Mouse (Mus musculus) MEL (cell line): Measurements from ENCODE around the gene Phf7. TPM values are rescaled to one million over a fixed set of nuclear protein-coding genes. Genes with fewer than 3 reads are reported as not detected.
A peak's percentile ranks its signal among the peaks of the same experiment; 100 is the strongest.

ENCODE experiments used
- DNase-seq: peaks from one replicate; pipeline ENCODE4 v3.0.0; 2011; ENCODE audit warnings: low read depth, low spot score
- H3K27ac ChIP-seq: 2 replicates; pipeline ENCODE4 v1.5.1; 2012; ENCODE audit warnings: low read depth, mild to moderate bottlenecking, control low read depth, low read length, moderate library complexity; ENCODE audit not compliant: control insufficient read depth
- H3K27me3 ChIP-seq, 2 experiments: fragments of 150-350 bp in 1 of 2; sonication (generic) in 1 of 2; 2 replicates each; pipeline ENCODE4 v1.6.1; 2012; ENCODE audit warnings: low read length in 2 of 2, mild to moderate bottlenecking in 2 of 2, improper control_type of control experiment in 1 of 2, moderate library complexity in 1 of 2; ENCODE audit not compliant: insufficient read depth in 2 of 2, control insufficient read depth in 1 of 2
- H3K36me3 ChIP-seq, 2 experiments: 2 replicates each; pipeline ENCODE4 v1.6.1; 2012 to 2014; ENCODE audit warnings: low read length in 2 of 2, improper control_type of control experiment in 1 of 2, inconsistent platforms in 1 of 2, mild to moderate bottlenecking in 1 of 2; ENCODE audit not compliant: insufficient read depth in 2 of 2, control insufficient read depth in 1 of 2
- H3K4me1 ChIP-seq, 2 experiments: fragments of 150-350 bp in 1 of 2; sonication (generic) in 1 of 2; 2 replicates each; pipeline ENCODE4 v1.6.1; 2012; ENCODE audit warnings: low read length in 2 of 2, improper control_type of control experiment in 1 of 2, mild to moderate bottlenecking in 1 of 2; ENCODE audit not compliant: insufficient read depth in 2 of 2, control insufficient read depth in 1 of 2
- H3K4me3 ChIP-seq, 2 experiments: fragments of 150-350 bp in 1 of 2; sonication (generic) in 1 of 2; 2 replicates each; pipeline ENCODE4 v1.5.1; 2012; ENCODE audit warnings: low read depth in 2 of 2, low read length in 2 of 2, mild to moderate bottlenecking in 2 of 2, moderate library complexity in 2 of 2, control low read depth in 1 of 2, improper control_type of control experiment in 1 of 2; ENCODE audit not compliant: control insufficient read depth in 1 of 2, insufficient read depth in 1 of 2
- H3K79me2 ChIP-seq: 2 replicates; pipeline ENCODE4 v1.6.1; 2012; ENCODE audit warnings: mild to moderate bottlenecking, low read length, moderate library complexity; ENCODE audit not compliant: control insufficient read depth, poor library complexity, insufficient read depth
- H3K9ac ChIP-seq: 2 replicates; pipeline ENCODE4 v1.6.1; 2012; ENCODE audit warnings: low read depth, mild to moderate bottlenecking, control low read depth, low read length, moderate library complexity; ENCODE audit not compliant: control insufficient read depth, poor library complexity, severe bottlenecking
- H3K9me3 ChIP-seq: fragments of 150-350 bp; sonication (generic); replicated peaks from 2 replicates; pipeline ENCODE4 v1.6.1; 2012; ENCODE audit warnings: mild to moderate bottlenecking, low read length, improper control_type of control experiment, moderate library complexity; ENCODE audit not compliant: insufficient read depth
- BHLHE40 ChIP-seq: IDR thresholded peaks from 2 replicates; pipeline ENCODE4 v1.6.1; 2012; ENCODE audit warnings: low read depth, mild to moderate bottlenecking, inconsistent platforms, low read length, improper control_type of control experiment, borderline replicate concordance
- CHD1 ChIP-seq: IDR thresholded peaks from 2 replicates; pipeline ENCODE4 v1.6.1; 2012; ENCODE audit warnings: low read depth, mild to moderate bottlenecking, inconsistent platforms, low read length, improper control_type of control experiment
- CHD2 ChIP-seq: IDR thresholded peaks from 2 replicates; pipeline ENCODE4 v1.6.1; 2011; ENCODE audit warnings: low read length, improper control_type of control experiment
- ELF1 ChIP-seq: IDR thresholded peaks from 2 replicates; pipeline ENCODE4 v1.6.1; 2014; ENCODE audit warnings: low read depth, mild to moderate bottlenecking, inconsistent platforms, low read length, improper control_type of control experiment, moderate library complexity
- EP300 ChIP-seq, 2 experiments: IDR thresholded peaks; 2 replicates each; pipeline ENCODE4 v1.6.1; 2011; ENCODE audit warnings: improper control_type of control experiment in 2 of 2, low read length in 2 of 2, low read depth in 1 of 2, mild to moderate bottlenecking in 1 of 2
- ETS1 ChIP-seq: IDR thresholded peaks from 2 replicates; pipeline ENCODE4 v1.6.1; 2012; ENCODE audit warnings: low read depth, mild to moderate bottlenecking, inconsistent platforms, low read length, improper control_type of control experiment, moderate library complexity
- GABPA ChIP-seq: IDR thresholded peaks from 2 replicates; pipeline ENCODE4 v1.6.1; 2012; ENCODE audit warnings: low read depth, mild to moderate bottlenecking, inconsistent platforms, low read length, improper control_type of control experiment, moderate library complexity
- HCFC1 ChIP-seq: IDR thresholded peaks from 2 replicates; pipeline ENCODE4 v1.6.1; 2012; ENCODE audit warnings: low read depth, mild to moderate bottlenecking, inconsistent platforms, low read length, improper control_type of control experiment, moderate library complexity
- JUND ChIP-seq: IDR thresholded peaks from 2 replicates; pipeline ENCODE4 v1.6.1; 2011; ENCODE audit warnings: low read depth, mild to moderate bottlenecking, improper control_type of control experiment, low read length
- KAT2A ChIP-seq: conservative IDR thresholded peaks from 2 replicates; pipeline ENCODE4 v1.6.1; 2012; ENCODE audit warnings: low read depth, low read length, improper control_type of control experiment, inconsistent platforms
- MAFK ChIP-seq: IDR thresholded peaks from 2 replicates; pipeline ENCODE4 v1.6.1; 2011; ENCODE audit warnings: low read depth, mild to moderate bottlenecking, low read length, improper control_type of control experiment, borderline replicate concordance
- MAX ChIP-seq: IDR thresholded peaks from 2 replicates; pipeline ENCODE4 v1.6.1; 2011; ENCODE audit warnings: low read length, improper control_type of control experiment
- MAZ ChIP-seq: IDR thresholded peaks from 2 replicates; pipeline ENCODE4 v1.6.1; 2012; ENCODE audit warnings: low read depth, mild to moderate bottlenecking, inconsistent platforms, low read length, improper control_type of control experiment
- MXI1 ChIP-seq: IDR thresholded peaks from 2 replicates; pipeline ENCODE4 v1.6.1; 2011; ENCODE audit warnings: mild to moderate bottlenecking, low read depth, low read length, improper control_type of control experiment
- MYB ChIP-seq: IDR thresholded peaks from 2 replicates; pipeline ENCODE4 v1.6.1; 2011; ENCODE audit warnings: mild to moderate bottlenecking, low read depth, low read length, improper control_type of control experiment
- NELFE ChIP-seq: IDR thresholded peaks from 2 replicates; pipeline ENCODE4 v1.6.1; 2011; ENCODE audit warnings: low read depth, low read length, improper control_type of control experiment
- NRF1 ChIP-seq: IDR thresholded peaks from 2 replicates; pipeline ENCODE4 v1.6.1; 2014; ENCODE audit warnings: low read depth, mild to moderate bottlenecking, inconsistent platforms, low read length, improper control_type of control experiment, moderate library complexity; ENCODE audit not compliant: poor library complexity, insufficient read depth, severe bottlenecking
- POLR2A ChIP-seq, 2 experiments: IDR thresholded peaks; 2 replicates each; pipeline ENCODE4 v1.6.1; 2011 to 2012; ENCODE audit warnings: low read length in 2 of 2, mild to moderate bottlenecking in 2 of 2, control low read depth in 1 of 2, improper control_type of control experiment in 1 of 2, low read depth in 1 of 2, moderate library complexity in 1 of 2; ENCODE audit not compliant: control insufficient read depth in 1 of 2, insufficient read depth in 1 of 2, poor library complexity in 1 of 2
- POLR2AphosphoS2 ChIP-seq: IDR thresholded peaks from 2 replicates; pipeline ENCODE4 v1.6.1; 2011; ENCODE audit warnings: low read length, improper control_type of control experiment
- POLR2AphosphoS5 ChIP-seq: IDR thresholded peaks from 2 replicates; pipeline ENCODE4 v1.6.1; 2012; ENCODE audit warnings: low read depth, borderline replicate concordance, mild to moderate bottlenecking, inconsistent platforms, low read length, moderate library complexity, mixed read lengths
- RAD21 ChIP-seq: IDR thresholded peaks from 2 replicates; pipeline ENCODE4 v1.6.1; 2011; ENCODE audit warnings: mild to moderate bottlenecking, low read depth, low read length, improper control_type of control experiment
- SMC3 ChIP-seq: IDR thresholded peaks from 2 replicates; pipeline ENCODE4 v1.6.1; 2011; ENCODE audit warnings: low read depth, low read length, improper control_type of control experiment
- TAL1 ChIP-seq: IDR thresholded peaks from 2 replicates; pipeline ENCODE4 v1.6.1; 2012; ENCODE audit warnings: mild to moderate bottlenecking, inconsistent platforms, low read length, moderate library complexity, mixed read lengths
- TCF12 ChIP-seq: IDR thresholded peaks from 2 replicates; pipeline ENCODE4 v1.6.1; 2014; ENCODE audit warnings: low read depth, mild to moderate bottlenecking, inconsistent platforms, low read length, improper control_type of control experiment, moderate library complexity
- UBTF ChIP-seq: IDR thresholded peaks from 2 replicates; pipeline ENCODE4 v1.6.1; 2012; ENCODE audit warnings: low read depth, mild to moderate bottlenecking, inconsistent platforms, low read length, improper control_type of control experiment, moderate library complexity, borderline replicate concordance; ENCODE audit not compliant: insufficient read depth
- USF1 ChIP-seq: IDR thresholded peaks from 2 replicates; pipeline ENCODE4 v1.6.1; 2014; ENCODE audit warnings: low read depth, mild to moderate bottlenecking, inconsistent platforms, low read length, improper control_type of control experiment, moderate library complexity
- USF2 ChIP-seq, 2 experiments: IDR thresholded peaks; 2 replicates each; pipeline ENCODE4 v1.6.1; 2011 to 2012; ENCODE audit warnings: improper control_type of control experiment in 2 of 2, low read length in 2 of 2, borderline replicate concordance in 1 of 2, inconsistent platforms in 1 of 2, low read depth in 1 of 2, mild to moderate bottlenecking in 1 of 2; ENCODE audit not compliant: insufficient read depth in 1 of 2
- ZC3H11A ChIP-seq: IDR thresholded peaks from 2 replicates; pipeline ENCODE4 v1.6.1; 2012; ENCODE audit warnings: low read depth, mild to moderate bottlenecking, inconsistent platforms, low read length, improper control_type of control experiment
- ZNF384 ChIP-seq: IDR thresholded peaks from 2 replicates; pipeline ENCODE4 v1.6.1; 2012; ENCODE audit warnings: low read depth, mild to moderate bottlenecking, inconsistent platforms, low read length, improper control_type of control experiment
- polyA plus RNA-seq, 2 experiments: library from polyadenylated mRNA; stranded (reverse) in 1 of 2; unstranded in 1 of 2; fragments of >175 nt in 1 of 2; fragments of >200 nt in 1 of 2; gene quantifications; 2 replicates each; pipeline versions ENCODE4 v1.2.1 to v1.2.4; 2012; ENCODE audit warnings: low replicate concordance in 2 of 2, low read depth in 1 of 2; ENCODE audit not compliant: insufficient read length in 2 of 2, insufficient read depth in 1 of 2, missing spikeins in 1 of 2
- total RNA-seq: library from RNA; depleted of rRNA; stranded (reverse); fragments of 300-350 nt; gene quantifications from 2 replicates; pipeline ENCODE4 v1.2.3, GENCODE M21; 2012

The Phf7 gene
- total and polyA plus RNA-seq, 3 experiments: 6.0 to 7.6 TPM; not detected in 1

- H3K27ac ChIP-seq: no peak overlapping the region
- TF ChIP-seq CHD2 (no peak), GABPA (no peak), POLR2AphosphoS5 (no peak), MAZ (no peak), HCFC1 (no peak), USF1 (no peak), KAT2A (no peak), POLR2A (IDR thresholded peaks at IDR 0.05; ENCODE audit: control insufficient read depth in 1 of 2, insufficient read depth in 1 of 2, low read depth in 1 of 2, low read length in 2 of 2, poor library complexity in 1 of 2) (no peak), NRF1 (no peak), TAL1 (no peak), ETS1 (no peak), BHLHE40 (no peak), UBTF (no peak), USF2 (IDR thresholded peaks at IDR 0.05; ENCODE audit: borderline replicate concordance in 1 of 2, insufficient read depth in 1 of 2, low read depth in 1 of 2, low read length in 2 of 2) (no peak), POLR2AphosphoS2 (no peak), NELFE (no peak), JUND (no peak), TCF12 (no peak)
- TF ChIP-seq, all 39 proteins: peak for 0
- DNase-seq: no peak
- Histone ChIP-seq H3K79me2 (peaks cover 19% of the 10 kb centered on the region), H3K4me1 (peaks cover 3 to 11% of the 10 kb centered on the region in 2 experiments; a peak in 3 of 4 replicates), H3K9me3 (no peaks in the 10 kb centered on the region), H3K9ac (peak overlapping the region; percentile 99), H3K36me3 (peaks cover 3 to 18% of the 10 kb centered on the region in 2 experiments; a peak in 3 of 4 replicates), H3K27me3 (no peaks in the 10 kb centered on the region), H3K4me3 (peak overlapping the region; percentile 84 to 98)
These were observed 45.9 kb downstream of the Phf7 start for GRCm38 (mm10) chr14:31205244-31205561.

DNA sequence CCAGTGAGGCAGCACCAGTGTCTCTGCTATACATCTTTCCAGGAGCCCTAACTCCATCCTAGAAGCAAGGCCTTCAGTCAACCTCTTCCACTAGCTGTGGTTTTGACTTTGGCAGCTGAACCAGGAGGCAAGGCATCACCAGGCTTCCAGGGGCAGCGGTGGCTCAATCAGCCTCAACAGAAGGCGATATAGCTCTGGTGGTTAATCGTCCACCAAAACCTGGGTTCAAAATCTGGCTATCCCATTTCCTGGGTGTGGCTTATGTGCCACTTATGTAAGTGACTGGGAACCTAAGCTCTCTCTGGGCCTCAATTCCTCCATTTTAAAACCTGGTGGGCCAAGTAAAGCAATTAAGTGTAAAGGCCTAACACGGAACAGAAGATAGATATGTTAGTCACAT lies 46.3 kb downstream of the Phf7 start:
- H3K4me3 ChIP-seq: peak overlapping the region; percentile 84 to 98; a peak in 2 of 4 replicates
- no peak overlapping the region for H3K27ac ChIP-seq
- H3K36me3 ChIP-seq: peaks cover 3 to 18% of the 10 kb centered on the region in 2 experiments; a peak in 3 of 4 replicates
- no peak overlapping the region; the same call in 1 of the 2 replicates for H3K9ac ChIP-seq
- H3K27me3 ChIP-seq: no peaks in the 10 kb centered on the region
- H3K9me3 ChIP-seq: no peaks in the 10 kb centered on the region
- no peak for TF ChIP-seq MYB
- TF ChIP-seq MAFK: no peak
- no peak for TF ChIP-seq NRF1
- TF ChIP-seq CHD1: no peak
- TF ChIP-seq ZNF384: no peak
- TF ChIP-seq SMC3: no peak
- no peak for TF ChIP-seq TCF12
- no peak for TF ChIP-seq MAZ
- TF ChIP-seq ELF1: no peak
- TF ChIP-seq NELFE: no peak
- no peak for TF ChIP-seq HCFC1
- TF ChIP-seq ZC3H11A: no peak
- no peak for TF ChIP-seq MAX
- no peak for TF ChIP-seq GABPA
- no peak for TF ChIP-seq MXI1
- no peak for TF ChIP-seq UBTF
- TF ChIP-seq POLR2AphosphoS5: no peak
- no peak for TF ChIP-seq RAD21
- no peak for TF ChIP-seq EP300 (IDR thresholded peaks at IDR 0.05; ENCODE audit: low read depth in 1 of 2, low read length in 2 of 2)
- TF ChIP-seq, all 39 proteins: peak for 0
- H3K79me2 ChIP-seq: peaks cover 19% of the 10 kb centered on the region
- peak; percentile 18 for DNase-seq
- peaks cover 3 to 11% of the 10 kb centered on the region in 2 experiments; a peak in 3 of 4 replicates for H3K4me1 ChIP-seq
